Mouse (Mus musculus): ENCODE results near the gene Hmga2.

Hmga2 gene

GRCm38 (mm10) chr10:120473218-120473617 lies 3.1 kb downstream of the Hmga2 start:
- no peak for DNase-seq (ENCODE audit: low spot score in 2 of 2)

GRCm38 (mm10) chr10:120472606-120473005 lies 3.7 kb downstream of the Hmga2 start:
- DNase-seq (ENCODE audit: low spot score in 2 of 2) = no peak

GRCm38 (mm10) chr10:120465121-120465520 lies 11.1 kb downstream of the Hmga2 start:
- DNase-seq (ENCODE audit: low spot score in 2 of 2) = no peak

- DNase-seq (ENCODE audit: low spot score in 2 of 2) = no peak
Measured at GRCm38 (mm10) chr10:120461769-120462168, 14.5 kb downstream of the Hmga2 start.

GRCm38 (mm10) chr10:120461301-120461700 lies 15.0 kb downstream of the Hmga2 start:
- no peak for DNase-seq (ENCODE audit: low spot score in 2 of 2)

- DNase-seq (ENCODE audit: low spot score in 2 of 2) = no peak
Measured at GRCm38 (mm10) chr10:120458866-120459265, 17.4 kb downstream of the Hmga2 start.

GRCm38 (mm10) chr10:120449661-120450284 lies 26.5 kb downstream of the Hmga2 start:
- DNase-seq (ENCODE audit: low spot score in 2 of 2) = peak in 1 of 2 experiments; percentile 3

- no peak for DNase-seq (ENCODE audit: low spot score in 2 of 2)
Measured at GRCm38 (mm10) chr10:120446799-120447198, 29.5 kb downstream of the Hmga2 start.

- DNase-seq (ENCODE audit: low spot score in 2 of 2) = no peak
Measured at GRCm38 (mm10) chr10:120446206-120446605, 30.1 kb downstream of the Hmga2 start.

GRCm38 (mm10) chr10:120444463-120445070 lies 31.7 kb downstream of the Hmga2 start:
- DNase-seq (ENCODE audit: low spot score in 2 of 2) = no peak

GRCm38 (mm10) chr10:120443757-120444311 lies 32.4 kb downstream of the Hmga2 start:
- DNase-seq (ENCODE audit: low spot score in 2 of 2) = no peak

- DNase-seq (ENCODE audit: low spot score in 2 of 2) = no peak
Measured at GRCm38 (mm10) chr10:120441254-120441653, 35.0 kb downstream of the Hmga2 start.

GRCm38 (mm10) chr10:120434433-120434832 lies 41.8 kb downstream of the Hmga2 start:
- DNase-seq (ENCODE audit: low spot score in 2 of 2) = no peak

- no peak for DNase-seq (ENCODE audit: low spot score in 2 of 2)
Measured at GRCm38 (mm10) chr10:120433463-120433815, 42.8 kb downstream of the Hmga2 start.

GRCm38 (mm10) chr10:120432731-120433462 lies 43.4 kb downstream of the Hmga2 start:
- no peak for DNase-seq (ENCODE audit: low spot score in 2 of 2)

GRCm38 (mm10) chr10:120432081-120432480 lies 44.2 kb downstream of the Hmga2 start:
- DNase-seq (ENCODE audit: low spot score in 2 of 2) = no peak

GRCm38 (mm10) chr10:120431435-120431834 lies 44.8 kb downstream of the Hmga2 start:
- DNase-seq (ENCODE audit: low spot score in 2 of 2) = peak in 1 of 2 experiments; percentile 7

- no peak for DNase-seq (ENCODE audit: low spot score in 2 of 2)
Measured at GRCm38 (mm10) chr10:120430422-120430821, 45.8 kb downstream of the Hmga2 start.

GRCm38 (mm10) chr10:120429758-120430259 lies 46.5 kb downstream of the Hmga2 start:
- no peak for DNase-seq (ENCODE audit: low spot score in 2 of 2)

- DNase-seq (ENCODE audit: low spot score in 2 of 2) = no peak
Measured at GRCm38 (mm10) chr10:120429199-120429551, 47.1 kb downstream of the Hmga2 start.

- DNase-seq (ENCODE audit: low spot score in 2 of 2) = peak in 1 of 2 experiments; percentile 7
Measured at GRCm38 (mm10) chr10:120428430-120429198, 47.7 kb downstream of the Hmga2 start.

Measured in right cerebral cortex, adult 2 months (tissue).